Mouse (Mus musculus) heart, postnatal 25 days (tissue): ENCODE results near the gene Adamts7. TPM values are rescaled to one million over a fixed set of nuclear protein-coding genes. Genes with fewer than 3 reads are reported as not detected.
A peak's percentile ranks its signal among the peaks of the same experiment; 100 is the strongest.

Source experiments
- DNase-seq: peaks from one replicate; pipeline ENCODE4 v3.0.0; 2022; ENCODE audit warnings: low spot score
- intact Hi-C: fragments of 180-260 bp; cut with DNase I; formaldehyde crosslinking; loops from one replicate; pipeline ENCODE4 v1.15.1; 2025
- total RNA-seq, 2 experiments: library from RNA; stranded (reverse); gene quantifications; 2 replicates each; pipeline ENCODE4 v1.2.3; 2021

Adamts7 gene
- total RNA-seq, 2 experiments from 2014 or later = 17.9 to 20.9 TPM

GRCm38 (mm10) chr9:90136678-90136965 is 26.2 kb upstream of the Adamts7 start:
- no peak for DNase-seq
- intact Hi-C loops = no loop called here

- no peak for DNase-seq
- intact Hi-C loops = no loop called here
Observed at GRCm38 (mm10) chr9:90145788-90146187, 17.1 kb upstream of the Adamts7 start.

- intact Hi-C loops = no loop called here
- DNase-seq = no peak
Observed at GRCm38 (mm10) chr9:90146869-90147268, 16.0 kb upstream of the Adamts7 start.

GRCm38 (mm10) chr9:90162243-90162925 is 485 bp upstream of the Adamts7 start:
- peak; percentile 57 for DNase-seq
- intact Hi-C loops = loop anchor here (2.0 kb wide), 2 partner anchors 36 kb away; no protein-coding TSS in a partner anchor

- intact Hi-C loops = loop anchor here (2.0 kb wide), 3 partner anchors 19 to 37 kb away; no protein-coding TSS in a partner anchor
- DNase-seq = no peak
Observed at GRCm38 (mm10) chr9:90163749-90164095, 853 bp downstream of the Adamts7 start.

- no peak for DNase-seq
- intact Hi-C loops = loop anchor here (2.0 kb wide), 1 partner anchor 18 kb away; no protein-coding TSS in a partner anchor
Observed at GRCm38 (mm10) chr9:90164670-90165453, 2.0 kb downstream of the Adamts7 start.

GRCm38 (mm10) chr9:90165590-90165989 is 2.7 kb downstream of the Adamts7 start:
- DNase-seq = no peak
- intact Hi-C loops = loop anchor here (2.0 kb wide), 1 partner anchor 17 kb away; no protein-coding TSS in a partner anchor

GRCm38 (mm10) chr9:90166615-90167014 is 3.7 kb downstream of the Adamts7 start:
- no peak for DNase-seq
- intact Hi-C loops = no loop called here

- DNase-seq = peak; percentile 2
- intact Hi-C loops = no loop called here
Observed at GRCm38 (mm10) chr9:90169965-90170364, 7.1 kb downstream of the Adamts7 start.

GRCm38 (mm10) chr9:90171421-90171820 is 8.6 kb downstream of the Adamts7 start:
- DNase-seq = no peak
- intact Hi-C loops = no loop called here

- intact Hi-C loops = no loop called here
Observed at GRCm38 (mm10) chr9:90172528-90173321, 9.9 kb downstream of the Adamts7 start.

GRCm38 (mm10) chr9:90173330-90173729 is 10.5 kb downstream of the Adamts7 start:
- intact Hi-C loops = no loop called here
- DNase-seq = no peak

More at GRCm38 (mm10) chr9:90172528-90173321, 9.9 kb downstream of the Adamts7 start:
- peak; percentile 0 for DNase-seq

- no peak for DNase-seq
- intact Hi-C loops = no loop called here
Observed at GRCm38 (mm10) chr9:90179409-90179808, 16.5 kb downstream of the Adamts7 start.

- DNase-seq = no peak
- intact Hi-C loops = loop anchor here (2.0 kb wide), 1 partner anchor 17 kb away; no protein-coding TSS in a partner anchor
Observed at GRCm38 (mm10) chr9:90181656-90182388, 19.0 kb downstream of the Adamts7 start.

GRCm38 (mm10) chr9:90182636-90183421 is 20.0 kb downstream of the Adamts7 start:
- no peak for DNase-seq
- intact Hi-C loops = loop anchor here (2.0 kb wide), 1 partner anchor 18 kb away; no protein-coding TSS in a partner anchor

- intact Hi-C loops = loop anchor here (2.0 kb wide), 1 partner anchor 19 kb away; no protein-coding TSS in a partner anchor
- DNase-seq = no peak
Observed at GRCm38 (mm10) chr9:90183550-90183949, 20.7 kb downstream of the Adamts7 start.

GRCm38 (mm10) chr9:90184116-90184515 is 21.2 kb downstream of the Adamts7 start:
- no peak for DNase-seq
- intact Hi-C loops = no loop called here

GRCm38 (mm10) chr9:90185356-90185910 is 22.6 kb downstream of the Adamts7 start:
- no peak for DNase-seq
- intact Hi-C loops = no loop called here

GRCm38 (mm10) chr9:90188893-90189292 is 26.0 kb downstream of the Adamts7 start:
- DNase-seq = no peak
- intact Hi-C loops = no loop called here
